Mouse (Mus musculus): ENCODE data around the gene Ccdc158.

The Ccdc158 gene

DNA sequence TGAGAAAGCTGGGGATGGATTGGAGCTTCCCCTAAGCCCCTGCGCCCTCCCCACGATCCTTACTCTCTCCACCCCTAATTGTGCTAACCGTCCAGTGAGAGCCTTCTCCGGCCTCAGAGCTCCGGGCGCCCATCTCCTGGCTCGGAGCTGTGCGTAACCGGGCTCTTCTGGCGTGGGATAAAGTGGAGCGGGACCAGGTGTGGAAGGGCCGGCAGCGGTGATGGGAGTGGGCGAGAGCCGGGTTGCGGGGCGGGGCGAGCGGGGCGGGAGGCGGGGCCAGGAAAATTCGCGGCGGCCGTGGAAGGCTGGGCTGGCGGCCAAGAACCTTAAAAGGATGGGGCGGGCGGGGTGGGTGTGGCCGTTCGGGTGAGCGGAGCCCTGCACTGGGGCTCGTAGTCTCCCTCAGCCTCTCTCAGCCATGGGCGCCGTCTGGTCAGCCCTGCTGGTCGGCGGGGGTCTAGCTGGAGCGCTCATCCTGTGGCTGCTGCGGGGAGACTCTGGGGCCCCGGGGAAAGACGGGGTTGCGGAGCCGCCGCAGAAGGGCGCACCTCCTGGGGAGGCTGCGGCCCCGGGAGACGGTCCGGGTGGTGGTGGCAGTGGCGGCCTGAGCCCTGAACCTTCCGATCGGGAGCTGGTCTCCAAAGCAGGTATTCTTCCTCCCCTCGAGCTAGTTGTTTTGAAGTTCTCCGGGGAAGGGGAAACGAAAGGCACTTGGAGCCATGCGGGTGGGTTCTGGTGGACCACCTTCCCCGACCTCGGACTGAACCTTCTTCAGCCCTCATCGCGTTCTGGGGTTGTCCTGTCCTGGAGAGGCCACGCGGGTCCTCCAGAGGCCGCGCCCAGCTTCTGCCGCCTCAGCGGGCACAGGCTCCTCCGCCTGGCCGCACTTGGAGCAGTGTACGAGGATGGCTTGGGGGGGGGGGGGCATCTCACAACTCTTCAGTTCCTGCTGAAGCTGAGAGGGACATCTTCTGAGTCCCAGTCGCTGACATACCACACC is 72.1 kb downstream of the Ccdc158 start, which contains the start of gene Stbd1:
Gene Stbd1, plus strand, starts transcription at position 351 of the 1,000 bp plus-strand sequence.
- DNase-seq (ENCODE audit: low read depth in 2 of 2, low spot score in 2 of 2): no peak

DNA sequence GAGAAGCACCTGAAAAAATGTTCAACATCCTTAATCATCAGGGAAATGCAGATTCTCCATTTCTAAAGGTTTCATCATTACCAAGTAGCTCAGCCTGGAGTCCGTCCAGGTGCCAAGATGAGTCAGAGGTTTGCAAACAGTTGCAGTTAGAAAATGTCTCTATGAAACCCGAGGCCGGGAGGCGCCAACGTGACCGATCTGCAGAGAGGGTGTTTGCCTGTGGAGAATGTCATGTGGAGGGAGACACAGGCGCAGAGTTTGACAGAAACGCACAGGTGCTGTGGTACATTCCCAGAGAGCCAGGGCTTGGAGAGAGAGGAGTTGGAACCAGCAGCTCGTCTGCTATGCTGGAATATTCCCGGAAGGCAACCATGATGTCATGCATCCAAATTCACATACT is 76.0 kb downstream of the Ccdc158 start:
- DNase-seq (ENCODE audit: low read depth in 2 of 2, low spot score in 2 of 2): no peak

DNA sequence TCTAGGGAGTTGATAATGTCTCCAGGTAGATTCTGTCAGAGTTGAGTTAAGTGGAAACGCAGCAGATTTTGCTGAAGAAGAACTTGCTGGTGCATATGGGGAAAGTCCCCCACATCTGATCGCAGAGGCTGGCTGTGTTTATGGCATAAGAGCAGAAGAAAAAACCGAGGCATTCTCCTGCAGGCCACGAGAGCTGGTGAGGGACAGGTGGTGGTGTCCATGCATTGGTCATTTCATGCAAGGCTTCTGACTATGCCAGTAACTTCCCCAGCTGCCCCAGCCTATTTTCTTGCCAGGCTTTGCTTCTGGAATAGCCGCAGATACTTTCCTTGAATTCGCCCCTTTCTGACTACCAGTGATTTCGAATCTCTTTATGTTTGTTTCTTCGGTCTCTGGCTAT is 78.2 kb downstream of the Ccdc158 start:
- no peak for DNase-seq (ENCODE audit: low read depth in 2 of 2, low spot score in 2 of 2)

DNA sequence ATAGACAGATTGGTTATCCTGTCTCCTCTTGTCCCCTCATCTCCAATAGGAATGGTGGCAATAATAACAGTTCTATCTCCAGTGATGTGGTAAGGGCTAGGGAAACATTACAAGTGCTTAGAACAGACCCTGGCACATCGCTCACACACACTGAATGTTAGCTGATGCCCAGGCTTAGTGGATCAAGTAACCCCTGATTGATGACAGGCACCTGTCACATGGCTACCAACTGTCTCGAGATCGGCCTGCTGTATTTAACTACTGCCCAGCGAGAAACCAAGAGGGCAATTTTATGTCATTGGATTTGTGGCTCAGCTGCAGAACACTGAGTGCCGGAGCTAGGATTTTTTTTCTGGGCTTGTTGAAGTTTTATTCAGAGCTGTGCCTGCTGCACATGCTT is 80.0 kb downstream of the Ccdc158 start:
- no peak for DNase-seq (ENCODE audit: low read depth in 2 of 2, low spot score in 2 of 2)

DNA sequence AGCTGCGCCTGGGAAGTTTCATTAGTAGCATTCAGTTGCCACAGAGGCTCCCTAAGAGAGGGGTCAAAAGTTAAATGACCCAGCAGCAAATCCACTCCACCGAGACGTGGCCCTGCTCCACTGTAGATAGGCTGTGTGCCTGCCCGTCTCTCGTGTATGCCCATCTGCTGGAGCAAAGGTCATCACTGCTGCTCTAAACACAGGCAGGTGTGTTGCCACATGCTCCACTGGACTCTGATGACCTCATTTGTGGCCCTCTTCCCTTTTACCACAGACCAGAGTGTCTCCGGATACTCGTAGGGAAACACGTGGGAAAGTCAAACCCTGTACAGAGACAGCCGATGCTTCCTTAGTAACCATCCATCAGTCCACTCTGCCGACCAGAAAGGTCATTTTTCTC is 89.1 kb downstream of the Ccdc158 start:
- no peak for DNase-seq (ENCODE audit: low read depth in 2 of 2, low spot score in 2 of 2)

DNA sequence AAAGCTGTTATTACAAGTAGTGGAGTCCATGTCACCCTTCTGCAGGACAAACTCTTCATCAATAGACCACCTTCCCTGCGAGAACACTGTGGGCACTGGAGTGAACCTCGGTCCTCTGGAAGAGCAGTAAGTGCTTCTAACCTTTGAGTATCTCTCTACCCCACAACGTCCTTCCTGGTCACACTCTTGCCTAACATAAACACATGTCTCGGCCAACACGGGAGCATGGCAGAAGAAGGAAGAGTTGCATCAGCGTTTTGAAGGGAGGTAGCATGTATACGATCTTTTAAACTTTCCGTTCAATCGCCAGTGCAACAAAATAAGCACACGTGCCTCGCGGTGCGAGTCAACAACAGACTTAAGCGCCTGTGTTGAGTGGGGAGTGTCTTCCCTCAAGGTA is 95.5 kb downstream of the Ccdc158 start:
- no peak for DNase-seq (ENCODE audit: low read depth in 2 of 2, low spot score in 2 of 2)

DNA sequence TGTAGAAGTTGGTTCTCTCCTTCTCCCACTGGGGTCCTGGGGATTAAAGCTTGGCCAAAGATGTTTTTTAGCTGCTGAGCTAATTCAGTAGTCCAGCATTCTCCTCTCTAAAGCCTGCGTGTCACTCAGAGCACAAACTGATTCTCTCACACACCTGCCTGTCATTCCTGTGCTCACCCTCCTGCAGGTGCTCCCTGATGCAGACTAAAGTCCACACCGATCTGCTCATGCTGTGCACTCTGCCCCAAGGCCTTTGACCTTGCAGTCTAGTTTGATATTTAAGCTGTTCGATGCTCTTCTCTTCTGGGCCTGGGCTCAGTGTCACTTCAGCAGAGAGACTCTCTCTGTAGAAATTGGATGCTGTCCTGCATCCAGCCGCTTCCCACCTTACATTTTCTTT is 103.8 kb downstream of the Ccdc158 start:
- DNase-seq (ENCODE audit: low read depth in 2 of 2, low spot score in 2 of 2): no peak

DNA sequence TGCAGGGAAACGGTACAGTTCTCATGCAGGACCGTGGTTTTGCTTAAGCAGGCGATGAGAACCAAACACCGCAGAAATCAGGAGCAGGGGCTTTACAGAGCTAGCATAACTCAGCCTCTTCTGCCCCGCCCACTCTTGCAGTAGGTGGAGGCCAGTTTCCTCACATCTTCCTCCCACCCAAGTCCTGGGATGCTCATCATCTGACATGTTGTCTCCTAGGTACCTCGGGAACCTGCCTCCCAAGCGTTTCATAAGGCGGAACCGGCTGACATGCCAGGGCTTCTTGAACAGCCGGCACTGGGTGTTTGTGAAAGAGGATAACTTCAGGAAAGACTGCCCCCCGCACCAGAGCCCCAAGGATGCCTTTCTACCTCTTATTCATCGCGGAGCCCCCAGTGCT is 113.1 kb downstream of the Ccdc158 start:
- DNase-seq (ENCODE audit: low read depth in 2 of 2, low spot score in 2 of 2): no peak

DNA sequence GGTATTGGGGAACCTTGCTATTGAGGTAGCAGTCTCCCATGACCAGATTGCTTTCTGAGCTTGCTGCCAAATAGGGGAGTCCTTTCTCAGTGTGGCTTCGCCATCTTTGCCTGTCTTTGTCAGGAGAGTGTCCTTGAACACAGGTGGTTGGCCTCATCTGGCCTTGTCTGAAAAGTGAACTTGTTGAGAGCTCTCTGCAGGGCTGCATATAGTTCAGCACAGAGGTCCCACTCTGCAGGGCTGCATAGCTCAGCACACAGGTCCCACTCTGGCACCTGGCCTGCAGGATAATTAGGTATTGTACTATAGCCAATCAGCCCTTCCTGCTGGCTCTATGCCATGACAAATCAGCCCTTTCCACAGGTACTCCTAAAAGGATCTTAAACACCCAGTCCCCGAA is 114.9 kb downstream of the Ccdc158 start:
- DNase-seq (ENCODE audit: low read depth in 2 of 2, low spot score in 2 of 2): no peak

Measured in CD8-positive naive resting alpha-beta T cell, adult 2 months (primary cell).